Mouse (Mus musculus) limb, embryonic 11.5 days (tissue): Measurements from ENCODE around the gene Pigk. TPM values are rescaled to one million over a fixed set of nuclear protein-coding genes. Genes with fewer than 3 reads are reported as not detected.

Source experiments
- ATAC-seq: fragments of 200-750 bp; cut with Nextera tagmentation; 2 replicates; pipeline ENCODE4 v1.8.0; 2017; ENCODE audit warnings: low read depth; ENCODE audit not compliant: insufficient number of reproducible peaks, low FRiP score, low TSS enrichment
- DNase-seq: peaks from one replicate; pipeline ENCODE4 v3.0.0-alpha.2; 2015; ENCODE audit warnings: low spot score
- H3K27ac ChIP-seq: fragments of 300-500 bp; sonication (generic); replicated peaks from 2 replicates; pipeline ENCODE4 v1.5.1; 2014; ENCODE audit warnings: low read depth, mild to moderate bottlenecking, low read length
- H3K27me3 ChIP-seq: fragments of 300-500 bp; sonication (generic); 2 replicates; pipeline ENCODE4 v1.6.1; 2014; ENCODE audit warnings: mild to moderate bottlenecking, low read length, mixed read lengths; ENCODE audit not compliant: control insufficient read depth, insufficient read depth
- H3K36me3 ChIP-seq: fragments of 300-500 bp; sonication (generic); 2 replicates; pipeline ENCODE4 v1.6.1; 2014; ENCODE audit warnings: mild to moderate bottlenecking, low read length, moderate library complexity, mixed read lengths; ENCODE audit not compliant: control insufficient read depth, insufficient read depth
- H3K4me1 ChIP-seq: fragments of 300-500 bp; sonication (generic); 2 replicates; pipeline ENCODE4 v1.6.1; 2014; ENCODE audit warnings: low read length, mixed read lengths; ENCODE audit not compliant: control insufficient read depth, insufficient read depth
- H3K4me2 ChIP-seq: fragments of 300-500 bp; sonication (generic); 2 replicates; pipeline ENCODE4 v1.6.1; 2014; ENCODE audit warnings: low read depth, mild to moderate bottlenecking, moderate library complexity; ENCODE audit not compliant: severe bottlenecking
- H3K4me3 ChIP-seq: fragments of 300-500 bp; sonication (generic); 2 replicates; pipeline ENCODE4 v1.5.1; 2014; ENCODE audit warnings: low read depth, low read length
- H3K9ac ChIP-seq: fragments of 300-500 bp; sonication (generic); 2 replicates; pipeline ENCODE4 v1.6.1; 2014; ENCODE audit warnings: mild to moderate bottlenecking, low read length
- H3K9me3 ChIP-seq: fragments of 300-500 bp; sonication (generic); 2 replicates; pipeline ENCODE4 v1.6.1; 2016; ENCODE audit warnings: low read length; ENCODE audit not compliant: control insufficient read depth
- WGBS: fragments of 180-500 bp; shearing (Covaris S2); extraction: QIAGEN DNeasy Blood & Tissue Kit; methylation state at CpG from one replicate; pipeline ENCODE4 v1.1.7; 2014; 5-methylcytosine and 5-hydroxymethylcytosine counted together
- polyA plus RNA-seq: library from polyadenylated mRNA; unstranded; fragments of >200 nt; fragmentation: Nextera tagmentation; extraction: Ambion mirVana; gene quantifications from 2 replicates; pipeline ENCODE4 v1.2.1, GENCODE M21; 2014

The Pigk gene
- polyA plus RNA-seq, 1 experiment from 2014 or later: 45.3 TPM

DNA sequence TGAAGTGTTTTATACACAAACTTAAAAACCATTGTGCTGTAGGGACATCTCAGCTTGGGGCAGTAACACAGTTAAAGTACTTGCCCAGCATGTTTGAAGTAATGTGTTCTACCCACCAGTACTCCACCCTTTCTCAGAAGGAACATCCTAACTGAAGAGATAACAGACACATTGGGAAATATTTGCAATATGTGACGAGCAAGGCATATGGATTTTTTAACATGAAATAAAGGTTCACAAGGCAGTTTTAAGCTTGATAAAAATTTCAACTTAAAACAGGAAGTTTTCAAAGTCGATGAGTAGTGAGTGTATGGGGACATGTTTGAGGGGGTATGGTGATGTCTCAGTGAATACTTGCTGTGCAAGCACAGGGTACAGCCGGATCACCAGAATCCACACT is 222.4 kb downstream of the Pigk start:
- Histone ChIP-seq H3K4me2 (no peak overlapping the region), H3K9ac (no peak overlapping the region), H3K27ac (no peak overlapping the region), H3K36me3 (no peaks in the 10 kb centered on the region), H3K9me3 (no peaks in the 10 kb centered on the region), H3K27me3 (no peaks in the 10 kb centered on the region), H3K4me3 (no peak overlapping the region), H3K4me1 (no peaks in the 10 kb centered on the region)
- DNase-seq (no peak), ATAC-seq (no peak)
- WGBS: 94% methylated on average over 3 of the region's 3 CpGs

DNA sequence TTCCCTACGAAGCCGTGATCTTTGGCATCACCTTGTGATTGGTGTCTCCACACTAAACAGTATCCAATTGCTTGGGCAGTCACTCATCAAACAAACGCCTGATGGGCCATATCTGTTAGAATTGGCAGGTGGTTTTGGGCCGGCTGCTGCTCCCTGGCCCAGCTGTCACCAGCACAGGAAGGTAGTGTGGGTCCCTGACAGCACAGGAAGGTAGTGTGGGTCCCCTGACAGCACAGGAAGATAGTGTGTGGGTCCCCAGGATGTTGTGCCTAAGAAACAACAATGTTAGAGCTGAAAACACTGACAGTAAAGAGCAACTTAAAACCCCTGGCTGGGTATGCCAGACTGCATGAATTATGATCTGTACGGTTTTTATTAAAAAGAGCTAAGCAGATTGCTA is 227.8 kb downstream of the Pigk start:
- WGBS: 81% methylated on average over 5 of the region's 5 CpGs
- Histone ChIP-seq H3K27ac (no peak overlapping the region), H3K27me3 (no peaks in the 10 kb centered on the region), H3K4me3 (no peak overlapping the region), H3K9ac (no peak overlapping the region), H3K36me3 (no peaks in the 10 kb centered on the region), H3K9me3 (no peaks in the 10 kb centered on the region), H3K4me1 (no peaks in the 10 kb centered on the region), H3K4me2 (no peak overlapping the region)
- ATAC-seq: no peak
- no peak for DNase-seq

DNA sequence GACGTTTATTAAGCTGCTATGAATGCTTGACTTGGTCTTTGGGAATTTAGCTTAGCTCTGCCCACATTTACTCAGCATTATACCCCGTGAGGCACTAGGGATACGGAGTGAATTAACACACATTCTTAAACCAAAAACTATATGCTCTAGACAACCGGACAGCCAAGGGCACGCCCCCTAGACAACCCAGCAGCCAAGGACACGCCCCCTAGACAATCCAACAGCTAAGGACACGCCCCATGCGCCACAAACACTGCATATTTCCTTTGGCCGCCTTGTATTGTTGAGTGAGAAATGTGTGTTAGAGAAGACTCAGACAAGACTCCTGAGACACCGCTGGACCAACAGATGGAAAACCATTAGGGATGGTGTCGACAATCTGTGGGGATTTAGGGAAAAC is 229.1 kb downstream of the Pigk start:
- ATAC-seq (0 out of 2 replicates have a peak, but pooled peaks have one; percentile 26), DNase-seq (no peak)
- WGBS: 84% methylated on average over 11 of the region's 11 CpGs
- Histone ChIP-seq H3K9me3 (no peaks in the 10 kb centered on the region), H3K4me1 (no peaks in the 10 kb centered on the region), H3K4me2 (no peak overlapping the region), H3K27me3 (no peaks in the 10 kb centered on the region), H3K27ac (no peak overlapping the region), H3K4me3 (no peak overlapping the region), H3K36me3 (no peaks in the 10 kb centered on the region), H3K9ac (no peak overlapping the region)

GRCm38 (mm10) chr3:152944766-152945165 is 230.9 kb downstream of the Pigk start:
- WGBS: 81% methylated on average over 3 of the region's 3 CpGs
- DNase-seq: no peak

GRCm38 (mm10) chr3:152947031-152947640 is 233.2 kb downstream of the Pigk start:
- WGBS: 84% methylated on average over 11 of the region's 11 CpGs
- Histone ChIP-seq H3K27me3 (no peaks in the 10 kb centered on the region), H3K9ac (no peak overlapping the region), H3K27ac (no peak overlapping the region), H3K36me3 (no peaks in the 10 kb centered on the region), H3K4me3 (no peak overlapping the region), H3K9me3 (no peaks in the 10 kb centered on the region), H3K4me2 (no peak overlapping the region), H3K4me1 (no peaks in the 10 kb centered on the region)
- DNase-seq (no peak), ATAC-seq (no peak)

More at GRCm38 (mm10) chr3:152944766-152945165, 230.9 kb downstream of the Pigk start:
- Histone ChIP-seq H3K4me3 (no peak overlapping the region), H3K36me3 (no peaks in the 10 kb centered on the region), H3K27me3 (no peaks in the 10 kb centered on the region), H3K9me3 (no peaks in the 10 kb centered on the region), H3K27ac (no peak overlapping the region), H3K9ac (no peak overlapping the region), H3K4me2 (no peak overlapping the region), H3K4me1 (no peaks in the 10 kb centered on the region)
- ATAC-seq: no peak

GRCm38 (mm10) chr3:152948556-152948955 is 234.7 kb downstream of the Pigk start:
- Histone ChIP-seq H3K27ac (no peak overlapping the region), H3K36me3 (no peaks in the 10 kb centered on the region), H3K27me3 (no peaks in the 10 kb centered on the region), H3K4me3 (no peak overlapping the region), H3K4me1 (no peaks in the 10 kb centered on the region), H3K9me3 (no peaks in the 10 kb centered on the region), H3K9ac (no peak overlapping the region), H3K4me2 (no peak overlapping the region)
- ATAC-seq (no peak), DNase-seq (no peak)
- WGBS: 84% methylated on average over 7 of the region's 7 CpGs

DNA sequence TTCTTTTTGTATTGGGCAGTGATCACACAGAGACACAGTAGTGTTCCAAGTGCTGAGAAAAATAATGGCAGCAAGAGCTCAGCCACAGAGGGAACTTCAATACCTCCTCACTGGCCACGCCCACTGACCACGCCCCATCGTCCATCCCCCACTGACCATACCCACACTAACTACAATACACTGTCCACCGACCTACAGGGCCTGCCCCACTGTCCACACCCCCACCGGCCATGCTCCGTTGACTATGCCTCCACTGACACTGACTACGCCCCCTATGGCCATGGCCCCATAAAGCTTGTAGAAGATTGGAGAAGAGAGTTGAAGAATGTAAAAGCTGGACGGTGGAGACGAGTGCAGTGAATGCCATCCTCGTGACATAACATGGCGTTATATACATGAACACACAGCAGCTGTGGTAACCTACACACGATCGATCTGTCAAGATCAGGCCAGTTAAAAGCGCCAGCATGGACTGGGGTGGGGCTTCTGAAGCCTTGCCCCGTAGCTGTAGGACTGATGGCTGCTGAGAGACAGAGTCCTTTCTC is 235.4 kb downstream of the Pigk start:
- Histone ChIP-seq H3K4me3 (no peak overlapping the region), H3K9me3 (no peaks in the 10 kb centered on the region), H3K4me1 (no peaks in the 10 kb centered on the region), H3K27ac (no peak overlapping the region), H3K4me2 (no peak overlapping the region), H3K36me3 (no peaks in the 10 kb centered on the region), H3K27me3 (no peaks in the 10 kb centered on the region), H3K9ac (no peak overlapping the region)
- 91% methylated on average over 15 of the region's 15 CpGs for WGBS
- DNase-seq (no peak), ATAC-seq (no peak)

- no peaks in the 10 kb centered on the region for H3K4me1 ChIP-seq
- H3K9ac ChIP-seq: no peak overlapping the region
- no peak for DNase-seq
- WGBS: 93% methylated on average over 5 of the region's 5 CpGs
- H3K9me3 ChIP-seq: no peaks in the 10 kb centered on the region
- H3K4me3 ChIP-seq: no peak overlapping the region
- no peak for ATAC-seq
- no peaks in the 10 kb centered on the region for H3K27me3 ChIP-seq
- no peaks in the 10 kb centered on the region for H3K36me3 ChIP-seq
- H3K27ac ChIP-seq: no peak overlapping the region
- no peak overlapping the region for H3K4me2 ChIP-seq
These were observed 236.4 kb downstream of the Pigk start for GRCm38 (mm10) chr3:152950299-152950698.

- DNase-seq: no peak
- Histone ChIP-seq H3K36me3 (no peaks in the 10 kb centered on the region), H3K9me3 (no peaks in the 10 kb centered on the region), H3K4me1 (no peaks in the 10 kb centered on the region), H3K4me3 (no peak overlapping the region), H3K9ac (no peak overlapping the region), H3K27ac (no peak overlapping the region), H3K27me3 (no peaks in the 10 kb centered on the region), H3K4me2 (no peak overlapping the region)
- no peak for ATAC-seq
- WGBS: 91% methylated on average over 9 of the region's 9 CpGs
These were observed 237.0 kb downstream of the Pigk start for GRCm38 (mm10) chr3:152950914-152951313.
